Mouse (Mus musculus) embryonic stem cell, embryonic (primary cell): Measurements from ENCODE around the gene Flvcr1.

Source experiments
- CTCF ChIA-PET, 4 experiments: fragments of 300-600 bp in 2 of 4; fragments of 350-600 bp in 2 of 4; sonication (Branson Sonifier 250); formaldehyde crosslinking; loops; one replicate each; lab custom pipeline; 2022; ENCODE audit warnings: inconsistent platforms in 2 of 4; lab: Charles Lee
- POLR2A ChIA-PET, 4 experiments: fragments of 300-600 bp in 2 of 4; fragments of 350-600 bp in 2 of 4; sonication (Branson Sonifier 250); formaldehyde crosslinking; loops; one replicate each; lab custom pipeline; 2022; ENCODE audit warnings: antibody characterized with exemption in 4 of 4, inconsistent platforms in 1 of 4; lab: Charles Lee

The Flvcr1 gene

GRCm38 (mm10) chr1:191023140-191023539 lies 2.8 kb downstream of the Flvcr1 start:
- CTCF ChIA-PET, result interaction anchor here in 2 of 4 experiments (0.7 to 1.3 kb wide), 2 partner anchors 14 to 843 kb away, joined by 4 read pairs; no protein-coding TSS in a partner anchor
- POLR2A ChIA-PET, result interaction anchor here in 3 of 4 experiments (0.7 to 1.2 kb wide), 4 partner anchors 12 to 70 kb away, joined by 3 read pairs; no protein-coding TSS in a partner anchor

GRCm38 (mm10) chr1:191021016-191021415 lies 4.9 kb downstream of the Flvcr1 start:
- POLR2A ChIA-PET, result no interaction called here
- CTCF ChIA-PET, result interaction anchor here in 1 of 4 experiments (1.5 kb wide), 1 partner anchor 12 kb away, joined by 3 read pairs; no protein-coding TSS in a partner anchor

- ChIA-PET CTCF (interaction anchor here in 1 of 4 experiments (0.6 to 1.5 kb wide), 2 partner anchors 12 to 77 kb away, joined by 3 read pairs; no protein-coding TSS in a partner anchor), POLR2A (interaction anchor here in 1 of 4 experiments (0.6 to 1.3 kb wide), 2 partner anchors 15 kb away, joined by 3 to 5 read pairs; partner anchors contain the start of gene Spata45)
These were observed 5.6 kb downstream of the Flvcr1 start for GRCm38 (mm10) chr1:191020217-191020924.

- ChIA-PET POLR2A (interaction anchor here in 2 of 4 experiments (0.9 to 1.6 kb wide), 3 partner anchors 9 to 16 kb away, joined by 3 to 5 read pairs (median 4); partner anchors contain the start of gene Spata45 (in 1 of the 2)), CTCF (no interaction called here)
These were observed 6.2 kb downstream of the Flvcr1 start for GRCm38 (mm10) chr1:191019803-191020202.

GRCm38 (mm10) chr1:191014271-191014670 lies 11.7 kb downstream of the Flvcr1 start:
- ChIA-PET CTCF (no interaction called here), POLR2A (interaction anchor here in 3 of 4 experiments (1.0 to 2.4 kb wide), 3 partner anchors 12 kb away, joined by 3 to 15 read pairs (median 6); partner anchors contain the start of gene Flvcr1 (in 3 of the 3))

- ChIA-PET CTCF (interaction anchor here (0.6 to 1.6 kb wide), 24 partner anchors 9 to 304 kb away, joined by 3 to 17 read pairs (median 4); no protein-coding TSS in a partner anchor), POLR2A (interaction anchor here in 3 of 4 experiments (0.5 to 1.3 kb wide), 10 partner anchors 11 to 571 kb away, joined by 3 to 9 read pairs (median 4); partner anchors contain the start of genes Flvcr1 (in 2 of the 3), Tatdn3 (in 2 of the 3) and Nsl1 (in 1 of the 3))
These were observed 17.3 kb downstream of the Flvcr1 start for GRCm38 (mm10) chr1:191008707-191009106.

- POLR2A ChIA-PET, result interaction anchor here in 2 of 4 experiments (0.7 to 1.0 kb wide), 3 partner anchors 24 to 310 kb away, joined by 3 read pairs; partner anchors contain the start of gene Flvcr1 (in 1 of the 2)
- CTCF ChIA-PET, result interaction anchor here in 3 of 4 experiments (0.7 to 1.7 kb wide), 5 partner anchors 13 to 287 kb away, joined by 3 to 4 read pairs (median 4); partner anchors contain the start of gene Flvcr1 (in 1 of the 3)
These were observed 23.8 kb downstream of the Flvcr1 start for GRCm38 (mm10) chr1:191002201-191002600.

GRCm38 (mm10) chr1:191000686-191001085 lies 25.3 kb downstream of the Flvcr1 start:
- ChIA-PET POLR2A (interaction anchor here in 1 of 4 experiments (0.6 kb wide), 1 partner anchor 33 kb away, joined by 3 read pairs; no protein-coding TSS in a partner anchor), CTCF (interaction anchor here in 1 of 4 experiments (0.7 kb wide), 1 partner anchor 228 kb away, joined by 4 read pairs; no protein-coding TSS in a partner anchor)

GRCm38 (mm10) chr1:190998027-190998426 lies 27.9 kb downstream of the Flvcr1 start:
- CTCF ChIA-PET, result interaction anchor here in 3 of 4 experiments (0.6 to 1.0 kb wide), 4 partner anchors 11 to 142 kb away, joined by 3 to 4 read pairs (median 3); no protein-coding TSS in a partner anchor
- POLR2A ChIA-PET, result interaction anchor here in 1 of 4 experiments (0.6 kb wide), 1 partner anchor 1357 kb away, joined by 4 read pairs; no protein-coding TSS in a partner anchor

GRCm38 (mm10) chr1:190996346-190996877 lies 29.5 kb downstream of the Flvcr1 start:
- ChIA-PET CTCF (interaction anchor here in 1 of 4 experiments (1.0 kb wide), 1 partner anchor 315 kb away, joined by 4 read pairs; no protein-coding TSS in a partner anchor), POLR2A (interaction anchor here in 1 of 4 experiments (1.8 kb wide), 1 partner anchor 30 kb away, joined by 6 read pairs; the partner anchor contains the start of gene Flvcr1)

- CTCF ChIA-PET, result interaction anchor here in 2 of 4 experiments (0.6 to 1.0 kb wide), 2 partner anchors 53 to 316 kb away, joined by 3 to 4 read pairs; no protein-coding TSS in a partner anchor
- POLR2A ChIA-PET, result interaction anchor here in 1 of 4 experiments (1.8 kb wide), 1 partner anchor 31 kb away, joined by 6 read pairs; the partner anchor contains the start of gene Flvcr1
These were observed 30.4 kb downstream of the Flvcr1 start for GRCm38 (mm10) chr1:190995548-190995947.

GRCm38 (mm10) chr1:190989437-190990082 lies 36.4 kb downstream of the Flvcr1 start:
- CTCF ChIA-PET, result interaction anchor here in 3 of 4 experiments (0.9 to 1.3 kb wide), 5 partner anchors 12 to 45 kb away, joined by 3 to 6 read pairs (median 3); no protein-coding TSS in a partner anchor
- POLR2A ChIA-PET, result interaction anchor here in 1 of 4 experiments (1.2 kb wide), 1 partner anchor 77 kb away, joined by 3 read pairs; no protein-coding TSS in a partner anchor

- ChIA-PET CTCF (no interaction called here), POLR2A (interaction anchor here in 2 of 4 experiments (0.5 to 1.2 kb wide), 2 partner anchors 9 to 13 kb away, joined by 3 to 4 read pairs; no protein-coding TSS in a partner anchor)
These were observed 44.5 kb downstream of the Flvcr1 start for GRCm38 (mm10) chr1:190981412-190981811.

GRCm38 (mm10) chr1:190980470-190980869 lies 45.5 kb downstream of the Flvcr1 start:
- POLR2A ChIA-PET, result no interaction called here
- CTCF ChIA-PET, result no interaction called here

GRCm38 (mm10) chr1:190979100-190979563 lies 46.8 kb downstream of the Flvcr1 start, which contains the start of gene Vash2:
Gene Vash2, minus strand, starts transcription at chr1:190979296.
- ChIA-PET CTCF (interaction anchor here (0.6 to 1.2 kb wide), 4 partner anchors 34 to 1037 kb away, joined by 3 to 5 read pairs (median 4); no protein-coding TSS in a partner anchor), POLR2A (interaction anchor here (0.6 to 2.0 kb wide), 14 partner anchors 9 to 927 kb away, joined by 3 to 18 read pairs (median 4); partner anchors contain the start of genes Flvcr1 (in 2 of the 4), Nsl1 (in 1 of the 4), Slc30a1 (in 1 of the 4) and Tatdn3 (in 1 of the 4))

- CTCF ChIA-PET, result interaction anchor here in 2 of 4 experiments (1.1 to 1.2 kb wide), 2 partner anchors 34 to 321 kb away, joined by 3 to 4 read pairs; no protein-coding TSS in a partner anchor
These were observed 47.4 kb downstream of the Flvcr1 start for GRCm38 (mm10) chr1:190978511-190979073.

More at GRCm38 (mm10) chr1:190978511-190979073, 47.4 kb downstream of the Flvcr1 start:
- POLR2A ChIA-PET, result interaction anchor here in 3 of 4 experiments (0.6 to 2.0 kb wide), 13 partner anchors 8 to 738 kb away, joined by 3 to 18 read pairs (median 4); partner anchors contain the start of genes Flvcr1 (in 2 of the 3), Nsl1 (in 1 of the 3) and Tatdn3 (in 1 of the 3)
